Mouse (Mus musculus) mouse trophoblast stem cell (cell line): ENCODE data around the gene Cacna1d.

Experiments
- in situ Hi-C, 2 experiments: fragments of 300-500 bp; cut with MseI, MboI; formaldehyde crosslinking; loops; 2 replicates in 1 of 2; 3 replicates in 1 of 2; pipeline ENCODE4 v1.15.1; 2025

The Cacna1d gene

DNA sequence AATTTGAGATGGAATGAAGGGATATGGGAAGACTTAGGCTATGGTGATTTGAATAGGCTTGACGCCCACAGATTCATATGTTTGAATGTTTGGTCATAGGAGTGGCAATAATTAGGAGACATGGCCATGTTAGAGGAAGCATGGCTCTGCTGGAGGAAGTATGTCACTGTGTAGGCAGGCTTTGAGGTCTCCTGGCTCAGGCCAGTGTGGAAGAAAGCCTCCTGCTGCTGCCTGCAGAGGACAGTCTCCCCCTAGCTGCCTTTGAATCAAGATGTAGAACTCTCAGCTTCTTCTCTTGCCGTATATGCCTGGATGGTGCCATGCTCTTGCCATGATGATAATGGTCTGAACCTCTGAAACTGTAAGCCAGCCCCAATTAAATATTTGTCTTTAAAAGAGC lies 120.2 kb downstream of the Cacna1d start:
- in situ Hi-C loops: no loop called here

DNA sequence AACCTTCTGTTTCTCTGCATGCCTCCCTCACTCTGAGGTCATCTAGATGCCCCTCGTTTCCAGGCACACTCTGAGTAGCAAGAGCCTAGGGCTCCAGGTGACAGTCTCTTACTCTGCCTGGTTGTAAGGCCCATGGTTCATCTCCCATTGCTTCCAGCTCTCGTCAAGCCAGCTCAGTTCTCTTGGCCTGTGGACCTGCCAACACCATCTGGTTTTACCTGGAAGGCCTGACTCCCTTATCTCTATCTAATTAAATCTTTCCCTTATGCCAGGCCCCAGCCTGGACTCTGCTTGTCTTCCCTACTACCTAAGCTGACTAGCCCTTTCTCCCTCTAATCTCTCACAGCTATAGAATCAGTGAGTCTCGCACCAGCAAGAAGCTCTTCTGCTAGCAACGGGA lies 124.2 kb downstream of the Cacna1d start:
- in situ Hi-C loops: no loop called here

DNA sequence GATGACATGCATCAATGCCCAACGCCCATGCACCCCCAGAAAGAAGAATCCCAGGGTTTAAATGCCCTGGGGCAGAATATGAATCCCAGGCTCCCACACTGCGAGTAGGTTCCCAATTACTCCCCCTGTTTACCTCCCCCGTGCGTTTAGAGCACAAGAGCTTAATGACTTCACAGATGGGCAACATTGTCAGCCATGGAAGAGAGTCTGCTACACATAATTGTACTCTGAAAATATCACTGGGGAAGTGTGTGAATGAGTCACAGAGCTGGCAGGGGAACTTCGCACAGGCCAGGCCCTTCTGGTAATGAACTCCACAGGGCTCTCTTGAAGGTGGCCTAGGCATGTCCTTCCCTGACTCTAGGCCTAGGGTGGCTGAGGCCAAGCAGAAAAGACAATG lies 125.4 kb downstream of the Cacna1d start:
- in situ Hi-C loops: no loop called here

- in situ Hi-C loops: no loop called here
Measured at GRCm38 (mm10) chr14:30363487-30364167, 127.6 kb downstream of the Cacna1d start.

DNA sequence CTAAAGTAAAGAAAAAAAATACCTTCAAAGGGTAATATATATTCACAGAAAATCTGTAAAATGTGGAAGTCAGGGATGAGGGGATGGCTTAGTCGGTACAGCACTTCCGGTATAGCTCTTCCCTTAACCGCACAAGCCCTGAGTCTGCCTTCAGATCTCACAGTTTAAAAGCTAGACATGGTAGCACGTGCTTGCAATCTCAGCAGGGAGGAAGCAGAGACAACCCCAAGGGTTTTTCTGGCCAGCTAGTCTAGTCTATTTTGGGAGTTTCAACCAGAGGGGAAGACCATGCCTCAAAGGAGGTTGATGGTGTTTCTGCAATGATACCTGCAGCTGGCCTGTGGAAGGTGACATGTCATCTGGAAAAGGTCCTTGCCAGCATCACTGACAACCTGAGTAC lies 128.9 kb downstream of the Cacna1d start:
- in situ Hi-C loops: no loop called here

- in situ Hi-C loops: no loop called here
Measured at GRCm38 (mm10) chr14:30360478-30360877, 130.8 kb downstream of the Cacna1d start.

DNA sequence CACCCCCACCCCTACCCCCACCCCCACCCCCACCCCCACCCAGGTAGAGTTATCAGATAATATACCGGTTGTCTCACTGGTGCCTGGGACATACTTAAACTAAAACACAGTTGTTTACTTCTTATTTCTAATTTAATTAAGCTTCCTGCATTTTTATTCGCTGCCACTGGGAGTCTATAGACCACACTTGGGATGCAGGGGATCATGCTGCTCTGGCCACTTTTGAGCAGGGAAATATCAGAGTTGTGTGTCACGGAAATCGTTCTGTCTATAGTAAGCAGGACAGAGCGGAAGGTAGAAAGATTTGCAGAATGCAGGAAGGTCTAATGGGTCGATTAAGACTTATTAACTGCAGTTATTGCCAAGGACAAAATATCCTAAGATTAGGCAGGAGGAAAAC lies 131.3 kb downstream of the Cacna1d start:
- in situ Hi-C loops: no loop called here

DNA sequence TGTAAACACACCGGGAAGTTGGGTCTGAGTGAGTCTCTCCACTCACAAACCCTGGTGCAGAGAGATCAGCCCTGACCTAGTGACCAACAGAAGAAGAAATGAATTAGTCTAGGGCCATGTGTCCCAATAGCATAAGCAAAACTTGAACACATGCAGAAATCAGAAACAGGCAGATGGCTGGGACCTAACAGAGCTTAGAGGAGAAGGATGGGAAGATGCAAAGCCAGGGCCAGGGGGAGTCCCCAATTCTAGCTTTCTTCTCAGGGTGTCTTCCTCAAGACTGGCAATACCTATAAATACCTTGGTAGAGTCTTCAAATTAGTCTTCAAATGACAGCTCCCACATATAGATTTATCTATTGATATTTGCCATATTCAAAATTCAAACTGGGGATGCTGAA lies 133.2 kb downstream of the Cacna1d start:
- in situ Hi-C loops: no loop called here

GRCm38 (mm10) chr14:30356456-30356855 lies 134.8 kb downstream of the Cacna1d start:
- in situ Hi-C loops: no loop called here

DNA sequence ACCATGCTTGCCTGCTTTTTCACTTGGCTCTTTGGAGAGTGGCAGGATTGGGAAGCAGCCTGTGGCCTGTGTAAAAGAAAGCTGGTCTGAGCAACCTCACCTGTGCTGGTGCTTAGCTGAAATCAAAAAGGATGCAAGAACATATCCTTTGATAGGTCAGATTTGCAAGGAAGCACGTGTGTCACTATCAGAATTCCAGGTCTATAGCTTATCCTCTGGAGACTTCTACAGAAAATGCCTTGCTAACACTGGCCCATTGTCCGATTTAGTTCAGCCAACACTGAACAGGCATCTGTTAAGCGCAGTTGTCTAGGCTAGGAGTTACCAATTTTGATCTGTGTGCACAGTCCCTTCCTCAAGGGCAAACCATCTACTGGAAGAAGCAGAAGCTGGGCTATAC lies 136.5 kb downstream of the Cacna1d start:
- in situ Hi-C loops: no loop called here

- in situ Hi-C loops: no loop called here
Measured at GRCm38 (mm10) chr14:30354127-30354463, 137.2 kb downstream of the Cacna1d start.

- in situ Hi-C loops: no loop called here
Measured at GRCm38 (mm10) chr14:30353291-30354126, 137.7 kb downstream of the Cacna1d start.

- in situ Hi-C loops: no loop called here
Measured at GRCm38 (mm10) chr14:30352951-30353270, 138.3 kb downstream of the Cacna1d start.

- in situ Hi-C loops: no loop called here
Measured at GRCm38 (mm10) chr14:30352061-30352950, 138.9 kb downstream of the Cacna1d start.

GRCm38 (mm10) chr14:30350285-30350684 lies 141.0 kb downstream of the Cacna1d start:
- in situ Hi-C loops: no loop called here

- in situ Hi-C loops: no loop called here
Measured at GRCm38 (mm10) chr14:30344948-30345865, 146.0 kb downstream of the Cacna1d start.

GRCm38 (mm10) chr14:30343740-30344139 lies 147.5 kb downstream of the Cacna1d start:
- in situ Hi-C loops: no loop called here

DNA sequence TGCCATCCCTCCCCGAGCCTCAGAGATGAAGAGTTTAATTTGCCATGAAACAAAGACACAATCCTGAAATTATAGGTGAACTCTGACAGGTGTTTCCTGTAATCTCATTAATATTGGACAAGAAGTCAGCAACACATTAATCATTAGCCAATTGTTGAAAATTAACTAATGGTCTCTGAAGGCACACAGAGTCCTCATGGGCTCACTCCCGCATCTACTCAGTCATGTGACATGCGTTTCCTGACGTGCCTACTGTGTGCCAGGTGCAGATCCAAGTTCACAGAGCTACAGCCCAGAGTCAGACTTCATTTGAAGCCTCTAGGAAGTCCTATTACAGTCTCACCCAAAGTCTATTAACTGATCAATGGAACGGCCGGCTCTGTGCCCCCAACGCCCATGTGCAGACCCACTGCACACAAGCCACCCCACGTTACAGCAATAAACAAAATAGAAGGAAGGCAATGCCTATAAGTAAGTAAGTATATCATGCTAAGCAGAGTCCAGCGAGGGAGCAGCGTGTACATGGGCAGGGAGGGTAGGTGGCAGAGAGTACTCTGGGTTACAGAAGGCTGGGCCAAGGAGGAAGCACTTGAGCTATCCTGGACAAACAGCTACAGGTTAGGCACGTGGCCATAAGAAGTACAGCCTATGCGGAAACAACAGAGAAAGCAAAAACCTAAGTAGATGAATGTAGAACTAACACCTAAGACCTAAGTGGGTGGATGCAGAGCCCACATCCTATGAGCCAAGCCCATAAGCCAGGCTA lies 149.2 kb downstream of the Cacna1d start:
- in situ Hi-C loops: no loop called here

DNA sequence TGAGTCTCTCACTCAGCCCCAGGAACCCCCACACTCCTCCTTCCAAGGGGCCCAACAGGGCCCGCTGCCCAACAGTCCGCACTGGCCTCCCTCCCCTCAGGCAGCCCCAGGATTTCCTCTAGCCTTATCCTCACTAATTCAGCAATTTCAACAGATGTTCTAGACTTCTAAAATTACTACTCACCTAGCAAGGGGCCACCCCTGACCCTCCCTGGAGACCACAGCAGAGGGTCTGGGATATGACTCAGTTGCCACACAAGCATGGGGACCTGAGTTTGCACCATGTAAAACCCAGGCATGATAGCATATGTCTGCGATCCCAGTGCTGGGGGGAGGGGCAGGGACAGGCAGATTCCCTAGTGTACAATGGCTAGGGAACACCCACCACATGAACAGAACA lies 151.1 kb downstream of the Cacna1d start:
- in situ Hi-C loops: no loop called here

GRCm38 (mm10) chr14:30331856-30332255 lies 159.4 kb downstream of the Cacna1d start:
- in situ Hi-C loops: no loop called here
